Mouse (Mus musculus): ENCODE data around the gene Gucy2d.

GRCm38 (mm10) chr7:98491451-98492200, 51.4 kb downstream of the Gucy2d start:
- TF ChIP-seq CTCF (IDR thresholded peaks at IDR 0.05; ENCODE audit: borderline replicate concordance, insufficient read depth, low read depth, low read length) (no peak), POLR2A (IDR thresholded peaks at IDR 0.05; ENCODE audit: borderline replicate concordance, insufficient read depth, low read length) (no peak)
